Mouse (Mus musculus): ENCODE measurements around the gene Dpep1.

- TF ChIP-seq CTCF (IDR thresholded peaks at IDR 0.05; ENCODE audit: low read depth, low read length) (no peak), POLR2AphosphoS5 (IDR thresholded peaks at IDR 0.05; ENCODE audit: insufficient replicate concordance, low read depth, low read length) (no peak), TAL1 (conservative IDR thresholded peaks at IDR 0.05; ENCODE audit: low read depth, low read length) (no peak), GATA1 (IDR thresholded peaks at IDR 0.05; ENCODE audit: borderline replicate concordance, low read length) (no peak)
These were observed 40.8 kb upstream of the Dpep1 start for GRCm38 (mm10) chr8:123145279-123145678.
